Mouse (Mus musculus) heart, embryonic 14.5 days (tissue): ENCODE results near the gene Chchd4. TPM values are rescaled to one million over a fixed set of nuclear protein-coding genes. Genes with fewer than 3 reads are reported as not detected.

ENCODE experiments used
- ATAC-seq: fragments of 200-750 bp; cut with Nextera tagmentation; 2 replicates; pipeline ENCODE4 v1.8.0; 2017; ENCODE audit warnings: low read depth, moderate TSS enrichment; ENCODE audit not compliant: insufficient number of reproducible peaks, insufficient read depth, low FRiP score
- H3K27ac ChIP-seq, 2 experiments: fragments of 200-500 bp in 1 of 2; fragments of 300-500 bp in 1 of 2; sonication (generic) in 1 of 2; replicated peaks in 1 of 2; 2 replicates each; pipeline ENCODE4 v1.5.1; 2012 to 2014; ENCODE audit warnings: low read depth in 2 of 2, low read length in 2 of 2, control low read depth in 1 of 2, mild to moderate bottlenecking in 1 of 2, mixed read lengths in 1 of 2; ENCODE audit not compliant: control insufficient read depth in 1 of 2, insufficient read depth in 1 of 2
- H3K27me3 ChIP-seq: fragments of 300-500 bp; sonication (generic); 2 replicates; pipeline ENCODE4 v1.6.1; 2014; ENCODE audit warnings: mild to moderate bottlenecking, low read length, control low read depth; ENCODE audit not compliant: control insufficient read depth, insufficient read depth
- H3K36me3 ChIP-seq: fragments of 300-500 bp; sonication (generic); 2 replicates; pipeline ENCODE4 v1.6.1; 2014; ENCODE audit warnings: mild to moderate bottlenecking, control low read depth, low read length, mixed read lengths; ENCODE audit not compliant: control insufficient read depth, insufficient read depth
- H3K4me1 ChIP-seq, 2 experiments: fragments of 200-500 bp in 1 of 2; fragments of 300-500 bp in 1 of 2; sonication (generic) in 1 of 2; 2 replicates each; pipeline ENCODE4 v1.6.1; 2012 to 2014; ENCODE audit warnings: low read length in 2 of 2, control low read depth in 1 of 2, mixed read lengths in 1 of 2; ENCODE audit not compliant: control insufficient read depth in 2 of 2, insufficient read depth in 2 of 2
- H3K4me2 ChIP-seq: fragments of 300-500 bp; sonication (generic); 2 replicates; pipeline ENCODE4 v1.6.1; 2014; ENCODE audit warnings: mild to moderate bottlenecking, low read length
- H3K4me3 ChIP-seq, 2 experiments: fragments of 200-500 bp in 1 of 2; fragments of 300-500 bp in 1 of 2; sonication (generic) in 1 of 2; 2 replicates each; pipeline ENCODE4 v1.5.1; 2012 to 2014; ENCODE audit warnings: low read length in 2 of 2, mild to moderate bottlenecking in 2 of 2, control low read depth in 1 of 2, low read depth in 1 of 2, moderate library complexity in 1 of 2; ENCODE audit not compliant: control insufficient read depth in 1 of 2, insufficient read depth in 1 of 2
- H3K9ac ChIP-seq: fragments of 300-500 bp; sonication (generic); 2 replicates; pipeline ENCODE4 v1.6.1; 2014; ENCODE audit warnings: mild to moderate bottlenecking, low read length
- H3K9me3 ChIP-seq: fragments of 300-500 bp; sonication (generic); 2 replicates; pipeline ENCODE4 v1.6.1; 2016; ENCODE audit warnings: low read length, control low read depth; ENCODE audit not compliant: control insufficient read depth
- WGBS: fragments of 180-500 bp; shearing (Covaris S2); extraction: QIAGEN DNeasy Blood & Tissue Kit; methylation state at CpG from one replicate; pipeline ENCODE4 v1.1.7; 2014; 5-methylcytosine and 5-hydroxymethylcytosine counted together
- polyA plus RNA-seq: library from polyadenylated mRNA; unstranded; fragments of >200 nt; fragmentation: Nextera tagmentation; extraction: Ambion mirVana; gene quantifications from 2 replicates; pipeline ENCODE4 v1.2.1, GENCODE M21; 2014

Gene Chchd4
- 32.5 TPM in 2 replicates for polyA plus RNA-seq

DNA sequence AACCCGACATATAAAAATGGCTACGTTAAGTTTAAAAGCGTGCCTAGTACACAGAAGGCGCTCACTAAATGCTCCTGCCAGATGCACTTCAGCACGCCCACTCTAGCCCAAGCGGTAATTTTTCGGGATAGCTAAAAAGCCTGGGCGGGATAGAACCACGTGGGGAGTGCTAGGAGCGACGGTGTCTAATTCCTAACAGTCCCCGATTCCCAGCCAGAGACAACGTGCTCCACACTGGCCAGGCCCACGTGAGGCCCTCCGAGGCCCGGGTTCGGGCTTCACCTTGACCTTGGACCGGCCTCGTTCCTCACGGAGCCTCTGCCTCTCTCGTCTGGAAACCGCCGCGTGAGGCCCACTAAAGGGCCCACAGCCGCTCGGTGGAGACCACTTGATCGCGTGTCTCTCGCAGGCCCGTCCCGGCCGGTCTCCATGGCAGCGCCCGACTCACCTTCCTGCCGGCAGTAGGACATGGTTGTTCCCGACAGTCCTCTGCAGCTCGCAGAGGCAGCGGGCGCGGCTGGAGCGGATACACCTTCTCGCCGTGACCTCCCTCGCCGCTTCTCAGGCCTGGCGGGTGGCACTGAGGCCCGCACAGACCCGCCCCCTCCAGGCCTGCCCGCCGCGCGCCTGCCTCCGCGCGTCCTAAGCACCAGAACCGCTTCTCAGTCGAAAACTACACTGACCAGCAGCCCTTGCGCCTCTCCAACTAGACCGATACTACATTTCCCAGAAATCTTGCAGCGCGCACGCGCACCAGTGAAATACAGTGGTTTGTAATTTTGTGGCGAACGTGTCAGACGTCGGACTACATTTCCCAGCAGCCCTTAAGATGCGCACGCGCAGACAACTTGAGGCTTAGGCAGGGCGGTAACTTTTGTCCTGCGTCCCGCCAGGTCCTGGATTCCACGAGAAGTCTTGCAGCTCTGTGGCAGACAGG, at the start of gene Chchd4, which contains the start of gene Tmem43:
Gene Chchd4, minus strand, starts transcription at position 679 of the 937 bp plus-strand sequence.
Gene Tmem43, plus strand, starts transcription at position 836 of the 937 bp plus-strand sequence.
- under 1% methylated on average over 74 of the region's 74 CpGs for WGBS
- Histone ChIP-seq H3K4me2 (peak within 1 kb of the TSS; percentile 84), H3K36me3 (peaks cover 25% of the 10 kb centered on the region), H3K27me3 (no peaks in the 10 kb centered on the region), H3K4me1 (peaks cover 11 to 15% of the 10 kb centered on the region in 2 experiments), H3K9ac (peak within 1 kb of the TSS; percentile 91), H3K27ac (peak within 1 kb of the TSS; percentile 77 to 90), H3K4me3 (peak within 1 kb of the TSS; percentile 65 to 89), H3K9me3 (no peaks in the 10 kb centered on the region)
- peak; percentile 96 for ATAC-seq

DNA sequence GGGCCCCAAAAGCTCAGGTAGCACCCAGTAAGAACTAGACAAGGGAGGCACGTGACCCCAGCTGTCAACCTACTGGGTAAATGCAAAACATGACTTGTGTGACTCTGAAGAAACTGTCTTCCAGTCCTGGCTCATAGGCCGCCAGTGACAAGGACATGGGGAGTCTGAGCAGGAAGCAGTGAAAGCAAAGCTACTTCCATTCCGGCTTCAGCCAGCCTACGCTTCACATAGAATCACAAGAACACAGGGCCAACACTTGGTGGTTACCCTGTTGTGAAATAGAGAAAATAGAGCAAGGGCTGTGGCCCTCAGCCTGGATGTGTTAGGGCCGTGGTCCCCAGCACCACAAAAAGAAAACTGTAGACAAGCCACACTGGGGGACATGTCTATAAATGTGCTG, 49.5 kb upstream of the Chchd4 start:
- Histone ChIP-seq H3K9me3 (no peaks in the 10 kb centered on the region), H3K4me2 (no peak overlapping the region), H3K4me1 (peaks cover 0 to 9% of the 10 kb centered on the region in 2 experiments; a peak in 1 of 4 replicates), H3K9ac (no peak overlapping the region), H3K27ac (no peak overlapping the region), H3K4me3 (no peak overlapping the region), H3K36me3 (peaks cover 74% of the 10 kb centered on the region), H3K27me3 (no peaks in the 10 kb centered on the region)
- 93% methylated on average over 5 of the region's 5 CpGs for WGBS
- no peak for ATAC-seq

DNA sequence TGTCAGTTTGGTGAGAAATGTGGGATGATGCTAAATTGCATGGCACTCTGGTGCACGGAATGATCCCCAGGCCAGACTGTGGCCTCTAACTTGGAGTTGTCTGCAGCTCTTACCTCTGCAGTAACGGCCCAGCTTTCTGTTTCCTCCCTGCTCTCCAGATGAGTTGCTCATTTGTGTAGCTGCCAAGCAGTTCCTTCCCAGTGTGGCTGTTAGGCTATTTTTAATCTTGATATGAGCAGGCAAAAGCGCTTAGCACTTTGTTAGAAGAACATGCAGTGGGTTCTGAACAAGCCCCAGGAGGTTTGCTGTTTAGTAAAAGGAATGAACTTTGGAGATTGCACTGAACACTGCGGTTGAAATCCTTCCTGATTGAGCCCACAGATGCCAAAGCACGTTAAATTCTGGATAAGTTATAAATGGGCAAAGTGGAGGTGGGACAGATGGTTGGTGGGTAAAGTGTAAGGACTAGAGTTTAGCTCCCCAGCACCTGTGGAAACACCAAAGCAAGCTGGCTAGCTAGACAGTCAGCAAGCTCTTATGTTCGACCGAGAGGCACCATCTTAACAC, 45.2 kb upstream of the Chchd4 start:
- Histone ChIP-seq H3K4me3 (no peak overlapping the region), H3K9ac (peak overlapping the region; percentile 30), H3K4me2 (0 out of 2 replicates have a peak overlapping the region, but pooled peaks have one; percentile 6), H3K36me3 (peaks cover 67% of the 10 kb centered on the region), H3K9me3 (no peaks in the 10 kb centered on the region), H3K27me3 (no peaks in the 10 kb centered on the region), H3K4me1 (peaks cover 0 to 34% of the 10 kb centered on the region in 2 experiments; a peak in 3 of 4 replicates), H3K27ac (peak overlapping the region; percentile 41 to 53)
- ATAC-seq = no peak
- WGBS = 70% methylated on average over 7 of the region's 7 CpGs

DNA sequence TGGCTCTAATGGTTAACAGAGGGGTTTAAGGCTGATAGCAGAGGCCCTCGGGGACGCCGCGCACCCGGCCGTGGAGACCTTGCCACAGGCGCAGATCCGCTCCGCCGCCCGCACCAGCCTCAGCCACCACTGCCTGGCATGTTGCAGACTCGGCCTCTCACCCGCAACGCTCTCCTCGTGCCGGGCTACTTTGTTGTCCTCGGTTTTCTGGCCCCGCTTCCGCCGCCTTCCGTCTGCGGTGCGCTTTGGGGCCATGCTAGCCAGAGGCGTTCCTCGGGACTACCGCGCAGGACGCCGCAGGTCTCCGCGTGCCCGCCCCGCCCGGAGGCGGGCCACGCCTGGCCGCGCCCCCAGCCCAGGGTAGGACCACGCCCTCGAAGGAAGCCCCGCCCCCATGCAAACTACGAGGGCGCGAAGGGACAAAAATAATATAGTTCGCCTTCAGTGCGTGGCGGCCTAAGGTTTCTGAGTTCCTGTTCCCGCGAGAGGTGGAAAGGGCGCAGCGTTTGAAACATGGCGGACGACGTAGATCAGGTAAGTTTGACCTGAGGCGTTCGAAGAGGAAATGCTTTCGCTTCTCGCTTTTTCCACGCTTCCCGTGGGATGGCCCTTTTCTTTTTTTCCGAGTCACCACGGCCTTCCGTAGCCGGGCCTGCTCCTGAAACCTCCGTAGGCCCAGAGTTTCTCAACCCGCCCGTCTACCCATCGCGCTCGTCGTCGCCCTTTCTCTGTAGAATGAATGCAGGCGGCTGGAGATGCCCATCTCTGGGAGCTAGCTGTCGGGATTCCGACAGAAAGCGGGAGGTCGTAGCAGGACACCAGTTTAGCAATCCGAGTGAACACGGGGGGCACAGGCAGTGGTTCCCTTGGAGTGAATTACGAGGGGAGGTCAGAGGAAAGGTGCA, 42.5 kb upstream of the Chchd4 start, which contains the start of the genes Xpc and Lsm3:
Gene Xpc, minus strand, starts transcription at position 344 of the 905 bp plus-strand sequence.
Gene Lsm3, plus strand, starts transcription at position 384 of the 905 bp plus-strand sequence.
- Histone ChIP-seq H3K27me3 (no peaks in the 10 kb centered on the region), H3K4me1 (peaks cover 0 to 34% of the 10 kb centered on the region in 2 experiments; a peak in 3 of 4 replicates), H3K4me3 (peak within 1 kb of the TSS; percentile 89 to 97), H3K4me2 (peak within 1 kb of the TSS; percentile 92), H3K27ac (peak within 1 kb of the TSS; percentile 69 to 74), H3K9me3 (no peaks in the 10 kb centered on the region), H3K9ac (peak within 1 kb of the TSS; percentile 95), H3K36me3 (peaks cover 40% of the 10 kb centered on the region)
- WGBS = under 1% methylated on average over 80 of the region's 80 CpGs
- peak; percentile 98 for ATAC-seq

DNA sequence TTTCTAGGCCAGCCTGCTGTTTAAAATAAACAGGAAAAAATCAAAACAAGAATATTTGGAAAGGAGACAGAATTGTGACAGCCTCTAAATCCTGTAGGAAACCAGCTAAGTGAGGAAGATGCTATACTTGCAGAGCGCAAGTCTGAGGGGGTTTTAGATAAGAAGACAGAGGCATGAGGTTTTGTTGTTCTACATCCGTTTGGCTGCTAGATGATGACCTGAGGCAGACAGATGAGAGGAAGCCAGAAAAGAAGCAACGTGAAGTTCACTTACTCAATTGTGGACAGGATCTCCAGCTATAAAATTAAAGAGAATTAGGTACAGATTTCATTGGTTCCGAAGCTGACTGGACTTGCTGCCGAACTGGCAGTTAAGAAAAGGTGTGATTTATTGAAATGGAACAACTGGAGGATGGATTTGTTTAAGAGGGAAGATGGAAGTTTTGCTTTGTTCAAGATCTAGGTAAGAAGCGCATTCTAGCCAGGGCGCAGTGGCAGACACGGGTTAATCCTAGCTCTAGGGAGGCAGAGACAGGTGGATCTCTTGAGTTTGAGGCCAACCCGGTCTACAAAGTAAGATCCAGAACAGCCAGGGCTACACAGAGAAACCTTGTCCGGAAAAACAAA, 41.5 kb upstream of the Chchd4 start:
- H3K9me3 ChIP-seq = no peaks in the 10 kb centered on the region
- peak overlapping the region; percentile 92 for H3K4me2 ChIP-seq
- WGBS = 27% methylated on average over 10 of the region's 10 CpGs
- peak overlapping the region; percentile 87 for H3K9ac ChIP-seq
- H3K36me3 ChIP-seq = peaks cover 35% of the 10 kb centered on the region
- H3K4me1 ChIP-seq = peaks cover 0 to 34% of the 10 kb centered on the region in 2 experiments; a peak in 3 of 4 replicates
- H3K27ac ChIP-seq = 0 out of 4 replicates have a peak overlapping the region, but pooled peaks of 1 of the 2 experiments have one; percentile 20
- H3K4me3 ChIP-seq = peak overlapping the region; percentile 89 to 97
- no peak for ATAC-seq
- no peaks in the 10 kb centered on the region for H3K27me3 ChIP-seq

DNA sequence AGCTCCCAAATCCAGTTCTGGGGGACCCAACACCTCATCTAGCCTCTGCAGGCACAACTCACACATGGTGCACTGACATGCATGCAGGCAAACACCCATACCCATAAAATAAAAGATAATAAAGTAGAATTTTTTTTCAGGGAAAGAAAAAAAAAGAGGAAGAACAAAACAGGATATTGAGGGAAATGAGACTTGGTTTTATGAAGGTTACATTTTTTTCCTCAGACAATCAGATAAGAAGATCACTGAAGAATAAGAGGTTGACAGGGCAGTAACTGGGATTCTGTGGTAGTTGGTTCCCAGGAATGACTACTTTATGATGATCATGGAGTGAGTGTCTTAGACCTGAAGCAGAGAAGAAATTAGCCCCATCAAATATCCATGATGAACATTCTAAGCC, 40.8 kb upstream of the Chchd4 start:
- H3K36me3 ChIP-seq = peaks cover 29% of the 10 kb centered on the region
- H3K4me2 ChIP-seq = no peak overlapping the region
- H3K4me3 ChIP-seq = no peak overlapping the region
- peaks cover 0 to 34% of the 10 kb centered on the region in 2 experiments; a peak in 3 of 4 replicates for H3K4me1 ChIP-seq
- no peak overlapping the region for H3K27ac ChIP-seq
- H3K27me3 ChIP-seq = no peaks in the 10 kb centered on the region
- ATAC-seq = no peak
- no peak overlapping the region for H3K9ac ChIP-seq
- no peaks in the 10 kb centered on the region for H3K9me3 ChIP-seq
